ENCODE assay signal across 32 mouse cellular contexts in genomic region chr9:118571701-118572100, GRCm38 (mm10). TPM values are rescaled to one million over a fixed set of nuclear protein-coding genes. Genes with fewer than 3 reads are reported as not detected.
A peak's percentile ranks its signal among the peaks of the same experiment; 100 is the strongest.
DNase-seq lines count a peak whose midpoint lies in the region; ATAC-seq lines count a peak whose summit lies in the region.
"Had no signal": no experiment of that assay in that cellular context is flagged by ENCODE, and none has a peak within 500 bp of the region (broad histone marks: within the 10 kb centered on the region; RNA-seq: fewer than 3 reads in every experiment).

No protein-coding gene starts in this region.

- no peaks in the 10 kb centered on the region for H3K9me3 ChIP-seq in forebrain, embryonic 11.5 days (ENCODE audit: control insufficient read depth, low read length)
- no peaks in the 10 kb centered on the region for H3K9me3 ChIP-seq in forebrain, embryonic 10.5 days
- no peaks in the 10 kb centered on the region for H3K9me3 ChIP-seq in kidney, embryonic 15.5 days (replicated peaks)
- H3K9me3 ChIP-seq: embryonic facial prominence, embryonic 12.5 days; embryonic facial prominence, embryonic 15.5 days; forebrain, embryonic 13.5 days; G1E; heart, embryonic 12.5 days; heart, embryonic 15.5 days; hindbrain, embryonic 10.5 days; hindbrain, embryonic 13.5 days had no signal

- no peak overlapping the region for H3K27ac ChIP-seq in forebrain, embryonic 11.5 days (ENCODE audit: low read depth, low read length)
- no peak overlapping the region for H3K27ac ChIP-seq in forebrain, embryonic 10.5 days
- no peak overlapping the region for H3K27ac ChIP-seq in kidney, embryonic 15.5 days
- H3K27ac ChIP-seq: embryonic facial prominence, embryonic 12.5 days; embryonic facial prominence, embryonic 15.5 days; forebrain, embryonic 13.5 days; gastrocnemius, adult 2 months; heart, embryonic 15.5 days; hindbrain, embryonic 10.5 days; hindbrain, embryonic 13.5 days; hindbrain, postnatal 0 days had no signal

- H3K4me1 ChIP-seq in forebrain, embryonic 11.5 days (replicated peaks; ENCODE audit: control insufficient read depth, insufficient read depth, low read length) = no peaks in the 10 kb centered on the region
- H3K4me1 ChIP-seq in forebrain, embryonic 10.5 days = no peaks in the 10 kb centered on the region
- H3K4me1 ChIP-seq in kidney, embryonic 15.5 days = no peaks in the 10 kb centered on the region
- H3K4me1 ChIP-seq: embryonic facial prominence, embryonic 12.5 days; embryonic facial prominence, embryonic 15.5 days; forebrain, embryonic 13.5 days; heart, embryonic 15.5 days; hindbrain, embryonic 10.5 days; hindbrain, embryonic 13.5 days had no signal

- DNase-seq in forebrain, embryonic 11.5 days (ENCODE audit: low spot score) = peak; percentile 42
- no peak for DNase-seq in forebrain, embryonic 10.5 days (ENCODE audit: extremely low spot score, low spot score)
- DNase-seq in cerebellum, adult 18-20 months = peak; percentile 48 to 67
- peak; percentile 67 for DNase-seq in cerebellum, adult 9-10 months
- DNase-seq in cerebellum, postnatal 36 days = peak; percentile 37 to 43
- DNase-seq in urinary bladder, postnatal 10 days (ENCODE audit: low spot score) = no peak
- no peak for DNase-seq in testis, postnatal 14 days (ENCODE audit: low spot score)
- DNase-seq: adrenal gland, adult 2 months; adrenal gland, postnatal 14 days; B cell, adult 2 months; gastrocnemius, adult 2 months; gastrocnemius, postnatal 25 days; heart, adult 18-20 months; heart, postnatal 10 days; heart, postnatal 36 days; kidney, adult 18-20 months; kidney, adult 9 months had no signal

- no peak overlapping the region for H3K4me2 ChIP-seq in forebrain, embryonic 11.5 days (ENCODE audit: low read depth, low read length, severe bottlenecking)
- no peak overlapping the region for H3K4me2 ChIP-seq in kidney, embryonic 15.5 days
- H3K4me2 ChIP-seq: embryonic facial prominence, embryonic 12.5 days; embryonic facial prominence, embryonic 15.5 days; forebrain, embryonic 13.5 days; heart, embryonic 12.5 days; heart, embryonic 15.5 days; hindbrain, embryonic 13.5 days had no signal

- no peak overlapping the region for H3K4me3 ChIP-seq in forebrain, embryonic 11.5 days (ENCODE audit: low read depth, low read length)
- no peak overlapping the region for H3K4me3 ChIP-seq in forebrain, embryonic 10.5 days
- H3K4me3 ChIP-seq in kidney, embryonic 15.5 days (replicated peaks) = no peak overlapping the region
- H3K4me3 ChIP-seq: embryonic facial prominence, embryonic 12.5 days; embryonic facial prominence, embryonic 15.5 days; forebrain, embryonic 13.5 days; gastrocnemius, adult 2 months; heart, embryonic 12.5 days; heart, embryonic 15.5 days; hindbrain, embryonic 10.5 days; hindbrain, embryonic 13.5 days had no signal

- H3K9ac ChIP-seq in forebrain, embryonic 11.5 days (ENCODE audit: low read length) = no peak overlapping the region
- no peak overlapping the region for H3K9ac ChIP-seq in kidney, embryonic 15.5 days
- H3K9ac ChIP-seq: embryonic facial prominence, embryonic 12.5 days; embryonic facial prominence, embryonic 15.5 days; forebrain, embryonic 13.5 days; heart, embryonic 12.5 days; heart, embryonic 15.5 days; hindbrain, embryonic 13.5 days had no signal

- peaks cover 8% of the 10 kb centered on the region; the same call in 1 of the 2 replicates for H3K36me3 ChIP-seq in forebrain, embryonic 11.5 days (ENCODE audit: control insufficient read depth, insufficient read depth, low read length)
- H3K36me3 ChIP-seq in forebrain, embryonic 10.5 days (replicated peaks) = peaks cover 95% of the 10 kb centered on the region
- H3K36me3 ChIP-seq in kidney, embryonic 15.5 days = peaks cover 89% of the 10 kb centered on the region

- 87% methylated on average over 4 of the region's 4 CpGs for WGBS in forebrain, embryonic 11.5 days
- WGBS in forebrain, embryonic 10.5 days = 87% methylated on average over 4 of the region's 4 CpGs
- 85% methylated on average over 4 of the region's 4 CpGs for WGBS in kidney, embryonic 15.5 days

- ATAC-seq in forebrain, embryonic 11.5 days (replicated peaks; ENCODE audit: low FRiP score) = no peak
- no peak for ATAC-seq in kidney, embryonic 15.5 days (replicated peaks; ENCODE audit: low FRiP score)
- ATAC-seq: forebrain, embryonic 13.5 days; forebrain, embryonic 16.5 days; hindbrain, postnatal 0 days; inflammation-experienced regulatory T-cells, adult 6 months; intestine, embryonic 16.5 days; Patski had no signal

- no peaks in the 10 kb centered on the region for H3K27me3 ChIP-seq in forebrain, embryonic 11.5 days (ENCODE audit: control insufficient read depth, insufficient read depth, low read length)
- no peaks in the 10 kb centered on the region for H3K27me3 ChIP-seq in forebrain, embryonic 10.5 days (ENCODE audit: poor library complexity, severe bottlenecking)
- no peaks in the 10 kb centered on the region for H3K27me3 ChIP-seq in kidney, embryonic 15.5 days
- H3K27me3 ChIP-seq: CH12.LX; embryonic facial prominence, embryonic 12.5 days; embryonic facial prominence, embryonic 15.5 days; forebrain, embryonic 13.5 days; heart, embryonic 12.5 days; heart, embryonic 15.5 days; hindbrain, embryonic 13.5 days; Patski had no signal

RNA-seq across cellular contexts. Expression of gene Itga9, which starts 34.8 kb away (rescaled TPM):
- 6.3 and 7.1 TPM in 2 replicates for polyA plus RNA-seq in forebrain, embryonic 11.5 days (2014; fragmentation: Nextera tagmentation; extraction: Ambion mirVana)
- 6.0 and 6.1 TPM in 2 replicates for polyA plus RNA-seq in forebrain, embryonic 10.5 days (2016; fragmentation: Nextera tagmentation; extraction: Ambion mirVana)
- polyA plus RNA-seq in kidney, embryonic 15.5 days (2015; fragmentation: Nextera tagmentation; extraction: Ambion mirVana) = 25.8 and 26.1 TPM in 2 replicates
- polyA plus RNA-seq: G1E had no signal

Comparison
In these comparisons a context has a peak if more than half of its experiments do, and no peak if none do; other contexts are left out.
1. DNase-seq: peak in forebrain, embryonic 11.5 days (single experiment), cerebellum, adult 18-20 months (2 of 2), cerebellum, adult 9-10 months (single experiment) and cerebellum, postnatal 36 days (2 of 2); none in forebrain, embryonic 10.5 days (single experiment), urinary bladder, postnatal 10 days (single experiment) and testis, postnatal 14 days (single experiment).